Mouse (Mus musculus) gastrocnemius, postnatal 14 days (tissue): ENCODE data around the gene Eaf2. TPM values are rescaled to one million over a fixed set of nuclear protein-coding genes. Genes with fewer than 3 reads are reported as not detected.

ENCODE experiments used
- DNase-seq: peaks from one replicate; pipeline ENCODE4 v3.0.0; 2021; ENCODE audit warnings: mixed read lengths
- intact Hi-C: fragments of 180-260 bp; cut with DNase I; formaldehyde crosslinking; loops from one replicate; pipeline ENCODE4 v1.15.1; 2025; ENCODE audit warnings: low total_unique reads
- microRNA-seq, 2 experiments: library from miRNA; unstranded; fragments of <30 nt; microRNA quantifications; one replicate each; pipeline ENCODE4 v1.2.0; 2021
- total RNA-seq, 2 experiments: library from RNA; stranded (reverse); gene quantifications; 2 replicates each; pipeline ENCODE4 v1.2.3; 2021

The Eaf2 gene
- total RNA-seq, 2 experiments from 2014 or later: 0.45 TPM; not detected in 1

DNA sequence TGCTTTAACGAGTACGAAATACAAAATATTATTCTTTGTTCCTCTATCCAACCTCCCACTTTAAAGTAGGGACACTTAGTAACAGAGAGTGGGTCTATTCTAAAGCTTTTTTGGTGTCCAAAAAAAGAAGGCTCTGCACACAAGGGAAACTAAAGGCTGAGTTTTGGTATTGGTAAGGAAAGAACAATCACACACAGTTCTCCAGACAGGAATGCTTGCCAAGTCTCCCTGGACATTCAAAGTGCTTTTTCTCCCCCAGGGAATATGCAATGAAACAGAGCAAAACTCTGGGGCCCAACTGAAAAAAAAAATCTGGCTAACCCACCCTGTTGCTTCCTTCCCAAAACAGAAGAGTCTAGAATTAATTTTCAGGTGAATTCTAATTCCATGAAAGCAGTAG, 90.7 kb downstream of the Eaf2 start:
- intact Hi-C loops: no loop called here
- DNase-seq: no peak

DNA sequence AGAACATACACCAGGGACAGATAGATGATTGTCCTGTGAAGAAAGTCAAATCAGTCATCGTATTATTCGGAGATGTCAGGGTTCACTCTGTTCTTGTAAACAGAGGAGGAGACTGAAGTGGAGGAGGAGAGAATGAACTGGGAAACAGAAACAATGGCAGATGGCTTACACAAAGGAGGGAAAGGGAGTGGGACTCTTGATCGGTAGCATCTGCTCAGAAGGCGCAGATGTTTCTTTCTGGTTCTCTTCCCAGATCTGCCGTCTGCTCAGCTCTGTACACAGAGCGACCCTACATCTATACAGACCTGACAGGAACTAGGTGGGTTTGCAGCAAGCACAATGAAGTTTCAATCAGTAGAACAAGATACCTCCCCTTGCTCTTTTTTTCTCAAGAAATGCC, 99.1 kb downstream of the Eaf2 start:
- DNase-seq: no peak
- intact Hi-C loops: no loop called here

DNA sequence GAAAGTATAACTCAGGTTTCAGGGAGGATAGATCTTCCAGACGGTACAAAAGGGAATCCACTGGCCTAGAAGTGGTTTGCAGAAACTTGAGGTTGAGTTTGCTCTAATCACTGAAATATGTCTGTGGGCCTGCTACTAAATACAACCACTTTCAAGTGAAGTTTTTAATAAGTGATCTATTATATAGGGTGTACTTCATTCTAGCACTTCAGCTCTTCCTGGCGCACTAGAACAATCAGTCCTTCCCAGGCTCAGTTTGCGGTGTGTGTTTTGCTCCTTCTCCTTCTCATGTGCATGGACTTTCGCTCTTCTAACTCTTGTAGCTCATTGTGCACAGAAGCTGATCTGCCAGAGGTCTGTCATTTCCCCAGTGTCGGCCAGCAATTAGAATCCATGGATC, 101.8 kb downstream of the Eaf2 start:
- intact Hi-C loops: no loop called here
- no peak for DNase-seq

DNA sequence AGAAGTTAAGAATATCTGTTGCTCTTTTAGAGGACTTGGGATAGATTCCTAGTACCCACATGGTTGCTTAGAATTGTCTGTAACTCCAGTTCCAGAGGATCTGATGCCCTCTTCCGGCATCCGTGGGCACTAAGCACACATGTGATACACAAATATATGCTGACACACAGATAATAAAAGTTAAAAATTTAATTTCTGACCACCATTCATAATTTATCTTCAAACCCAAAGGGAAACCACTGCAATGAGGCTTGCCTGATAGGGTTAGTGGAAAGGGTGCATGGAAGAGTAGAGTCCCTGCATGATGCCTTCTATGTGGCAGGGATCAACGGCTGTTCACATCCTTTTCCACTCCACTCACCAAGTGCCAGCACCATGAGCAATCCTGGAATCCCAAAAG, 103.1 kb downstream of the Eaf2 start:
- DNase-seq: no peak
- intact Hi-C loops: no loop called here

DNA sequence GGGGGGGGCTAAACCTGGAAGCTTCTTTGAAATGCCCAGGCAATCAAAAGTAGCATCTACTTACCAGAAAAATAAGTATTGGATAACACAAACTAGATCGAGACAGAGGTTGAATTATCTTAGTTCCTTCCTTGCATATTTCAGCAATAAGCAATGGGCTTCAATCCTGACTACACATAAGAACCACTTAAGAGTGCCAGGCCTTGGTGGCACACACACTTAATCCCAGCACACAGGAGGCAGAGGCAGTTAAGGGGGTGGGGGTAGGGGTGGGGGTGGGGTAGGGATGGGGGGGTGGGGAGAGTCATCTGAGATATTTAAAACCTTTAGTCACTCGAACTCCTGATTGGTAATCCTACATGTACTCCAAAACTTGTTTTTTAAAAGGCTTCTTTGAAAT, 103.6 kb downstream of the Eaf2 start:
- no peak for DNase-seq
- intact Hi-C loops: no loop called here

DNA sequence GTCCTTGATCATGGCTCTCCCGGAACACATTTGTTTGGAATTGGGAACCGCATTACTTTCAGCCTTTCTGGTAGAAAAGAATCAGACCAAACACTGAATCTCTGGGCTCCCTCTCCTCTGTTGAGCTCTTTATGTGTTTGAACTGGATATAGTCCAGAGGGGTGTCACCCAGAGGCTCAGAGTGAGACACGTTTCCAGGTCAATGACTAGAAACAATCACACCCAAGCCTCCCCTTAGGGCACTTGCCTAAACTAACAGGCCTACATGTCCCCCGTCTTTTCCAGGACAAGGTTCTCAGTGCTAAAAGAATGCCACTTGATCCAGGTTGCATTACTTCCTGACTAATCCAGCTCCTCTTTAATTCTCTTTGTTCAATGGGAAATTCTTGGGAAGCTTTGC, 104.0 kb downstream of the Eaf2 start:
- intact Hi-C loops: no loop called here
- no peak for DNase-seq

DNA sequence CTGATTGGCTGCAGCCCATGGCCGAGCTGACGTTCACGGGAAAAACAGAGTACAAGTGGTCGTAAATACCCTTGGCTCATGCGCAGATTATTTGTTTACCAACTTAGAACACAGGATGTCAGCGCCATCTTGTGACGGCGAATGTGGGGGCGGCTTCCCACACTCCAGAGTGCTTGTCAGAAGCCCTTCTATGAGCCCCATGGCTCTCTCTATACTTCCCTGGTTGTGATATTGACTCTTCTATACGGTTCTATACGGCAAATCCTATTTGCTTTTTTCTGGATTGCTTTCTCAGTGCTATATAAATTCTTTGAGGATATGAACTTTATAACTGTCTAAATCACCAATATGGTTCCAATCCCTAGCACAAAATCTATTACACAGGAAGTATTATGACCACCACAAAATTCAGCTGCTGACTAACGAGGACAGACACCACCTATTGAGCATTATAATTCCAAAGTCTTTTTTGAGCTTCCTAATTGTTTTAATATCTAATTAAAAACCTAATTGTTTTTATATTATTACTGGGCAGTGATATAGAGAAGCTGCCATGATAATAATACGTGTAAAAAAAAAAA, 104.5 kb downstream of the Eaf2 start:
- intact Hi-C loops: no loop called here
- no peak for DNase-seq

DNA sequence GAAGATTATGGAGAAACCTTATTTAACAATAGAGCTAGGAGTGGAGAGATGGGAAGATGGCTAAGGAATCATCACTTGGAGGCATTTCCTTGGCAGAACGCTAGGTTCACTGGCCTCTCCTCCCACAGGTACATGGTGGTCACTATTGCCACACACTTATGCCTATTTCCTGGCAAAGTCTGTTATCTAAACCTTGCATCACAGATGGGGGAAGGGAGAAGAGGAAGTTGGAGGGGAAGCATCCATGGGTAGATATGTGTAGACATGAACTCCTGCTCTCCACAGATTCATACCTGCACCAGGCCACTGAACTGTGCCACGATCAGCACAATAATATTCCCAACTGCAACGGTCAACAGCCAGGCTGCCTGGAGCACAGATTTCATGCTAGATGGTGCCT, 122.8 kb downstream of the Eaf2 start:
- DNase-seq: no peak
- intact Hi-C loops: no loop called here

DNA sequence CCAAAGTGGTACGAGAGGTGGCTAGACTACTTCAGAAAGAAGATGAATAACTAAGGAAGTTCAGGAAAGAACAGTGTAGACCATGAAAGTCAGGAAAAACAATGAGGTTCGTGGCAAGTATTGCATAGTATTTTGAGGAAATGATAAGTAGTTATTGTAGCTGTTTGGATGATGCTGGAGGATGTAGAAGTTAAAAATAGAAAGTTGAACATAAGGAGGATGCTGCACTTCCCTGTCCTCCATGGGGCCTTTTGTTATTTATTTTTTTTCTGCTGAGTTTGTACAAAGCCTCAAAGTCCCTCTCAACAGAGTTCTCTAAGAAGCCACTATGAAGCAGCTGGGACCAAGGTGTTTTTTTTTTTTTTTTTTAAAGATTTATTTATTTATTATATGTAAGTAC, 127.0 kb downstream of the Eaf2 start:
- no peak for DNase-seq
- intact Hi-C loops: no loop called here

DNA sequence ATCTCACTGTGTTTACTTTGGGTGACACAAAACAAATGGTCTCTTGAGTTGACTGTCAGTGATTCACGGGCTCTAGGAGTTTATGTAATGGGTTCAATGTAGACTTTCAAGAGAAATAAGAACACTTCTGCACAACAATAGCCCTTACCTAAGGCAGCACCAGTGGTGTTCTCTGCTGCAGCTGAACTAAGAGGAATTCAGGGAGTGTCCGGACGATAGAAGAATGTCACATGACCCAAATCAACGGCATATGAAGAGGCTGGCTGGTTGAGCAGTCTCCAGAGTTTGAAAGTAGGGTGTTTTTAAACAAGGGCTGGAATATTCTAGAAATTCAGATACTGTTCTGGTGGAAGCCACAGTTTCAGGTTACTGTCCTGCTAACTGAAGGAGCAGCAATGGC, 127.7 kb downstream of the Eaf2 start:
- intact Hi-C loops: no loop called here
- no peak for DNase-seq

DNA sequence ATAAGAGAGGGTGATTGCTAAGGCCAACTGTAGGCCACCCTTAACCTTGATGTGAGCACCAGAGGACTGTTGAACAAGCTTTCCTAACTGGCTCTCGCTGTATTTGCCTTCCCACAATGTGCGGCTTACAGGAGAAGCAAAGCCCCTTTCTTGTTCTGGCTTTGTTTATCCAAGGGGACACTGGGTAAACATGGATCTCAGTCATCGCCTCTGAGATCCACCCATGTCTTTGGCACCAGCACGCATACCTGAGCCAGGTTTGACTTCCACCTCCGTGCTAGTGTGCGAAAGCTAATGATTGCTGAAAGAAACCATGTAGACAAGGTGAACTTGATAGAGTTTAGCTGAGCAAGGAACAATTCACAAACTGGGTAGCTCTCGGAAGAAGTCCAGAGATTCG, 131.2 kb downstream of the Eaf2 start:
- no peak for DNase-seq
- intact Hi-C loops: no loop called here

Small RNA genes lying within 50 kb of the gene (microRNA-seq; reads per million reads assigned to microRNA genes)
- gene Gm22617: 0 reads per million in 2 experiments

Other genes with a start within 250 kb of the Eaf2 start
- 1 to 10 TPM in 1 of 2 experiments, under 1 TPM in 1; 0.88 to 1.2 TPM for gene Cd86, start 208.9 kb downstream of the Eaf2 start, total RNA-seq
- under 1 TPM in 1 of 2 experiments, not detected in 1; 0.16 TPM for gene Ildr1, start 181.0 kb downstream of the Eaf2 start, total RNA-seq
- 1 to 10 TPM in 1 of 2 experiments, under 1 TPM in 1; 0.78 to 3.1 TPM for gene Slc15a2, start 90.0 kb downstream of the Eaf2 start, total RNA-seq
- gene Iqcb1, start 46.6 kb downstream of the Eaf2 start, total RNA-seq: 1 to 10 TPM; 5.6 to 6.1 TPM
- gene Golgb1, start 137 bp upstream of the Eaf2 start, total RNA-seq: 10 to 100 TPM; 19.4 to 21.8 TPM
- 1 to 10 TPM; 4.7 to 5.5 TPM for gene Hcls1, start 60.0 kb upstream of the Eaf2 start, total RNA-seq
- gene Fbxo40, start 115.5 kb upstream of the Eaf2 start, total RNA-seq: 100 to 1,000 TPM; 128 to 166 TPM
- under 1 TPM; 0.39 to 0.44 TPM for gene Polq, start 136.8 kb upstream of the Eaf2 start, total RNA-seq